Mouse (Mus musculus) thymus, adult 2 months (tissue): ENCODE results near the gene Gpr61.

Experiments
- CTCF ChIP-seq: fragments of 200-500 bp; IDR thresholded peaks from 2 replicates; pipeline ENCODE4 v1.5.1; 2012; ENCODE audit warnings: mild to moderate bottlenecking, control low read depth, low read length, moderate library complexity, borderline replicate concordance; ENCODE audit not compliant: control insufficient read depth, poor library complexity, insufficient read depth; ENCODE audit errors: extremely low read depth
- POLR2A ChIP-seq: fragments of 200-500 bp; IDR thresholded peaks from 2 replicates; pipeline ENCODE4 v1.6.1; 2012; ENCODE audit warnings: mild to moderate bottlenecking, low read length, control low read depth, moderate library complexity; ENCODE audit not compliant: control insufficient read depth, poor library complexity, insufficient read depth; ENCODE audit errors: extremely low read depth

DNA sequence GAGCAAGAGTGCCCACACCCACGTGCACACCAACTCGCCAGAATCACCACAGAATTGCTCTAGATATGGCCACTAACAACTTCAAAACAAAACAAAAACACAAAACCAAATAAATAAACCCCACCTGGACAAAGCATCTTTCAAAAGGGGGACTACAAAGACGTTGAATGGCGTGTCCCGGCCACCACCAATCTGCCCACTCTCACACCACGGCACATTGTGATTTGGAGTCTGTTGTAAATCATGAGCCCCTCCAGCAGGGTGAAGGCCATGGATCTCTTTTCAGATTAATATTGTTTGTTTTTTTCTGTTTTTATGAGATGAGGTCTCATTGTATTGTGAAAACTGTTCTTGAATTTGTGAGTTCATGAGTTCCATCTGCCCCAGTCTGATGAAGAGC is 52.6 kb downstream of the Gpr61 start:
- TF ChIP-seq POLR2A (no peak), CTCF (no peak)
